8 mouse cellular contexts compared by ENCODE assay signal in genomic region chr7:17060031-17060781, GRCm38 (mm10). TPM values are rescaled to one million over a fixed set of nuclear protein-coding genes. Genes with fewer than 3 reads are reported as not detected.
A peak's percentile ranks its signal among the peaks of the same experiment; 100 is the strongest.
DNase-seq lines count a peak whose midpoint lies in the region; ATAC-seq and TF ChIP-seq lines count a peak whose summit lies in the region.

No protein-coding gene starts in this region.

- peak; percentile 86 for DNase-seq in cerebellum, adult 11 months
- DNase-seq in kidney, postnatal 14 days = peak; percentile 98
- peak; percentile 63 to 84 (median 73) for DNase-seq in liver, embryonic 14.5 days (ENCODE audit: low read depth in 3 of 3, low spot score in 3 of 3)

- peak overlapping the region; percentile 92 for H3K4me2 ChIP-seq in heart, embryonic 13.5 days
- peak overlapping the region; percentile 55 for H3K4me2 ChIP-seq in liver, embryonic 14.5 days (ENCODE audit: low read depth)
- peak overlapping the region; percentile 23; the same call in 1 of the 2 replicates for H3K4me2 ChIP-seq in neural tube, embryonic 14.5 days (ENCODE audit: low read depth, low read length)

- WGBS in heart, embryonic 13.5 days = 23% methylated on average over 9 of the region's 9 CpGs
- 26% methylated on average over 9 of the region's 9 CpGs for WGBS in liver, embryonic 14.5 days (ENCODE audit: insufficient replicate concordance)
- WGBS in neural tube, embryonic 14.5 days = 32% methylated on average over 9 of the region's 9 CpGs

- H3K27me3 ChIP-seq in heart, embryonic 13.5 days (replicated peaks) = no peaks in the 10 kb centered on the region
- no peaks in the 10 kb centered on the region; the same call in 1 of the 2 replicates for H3K27me3 ChIP-seq in liver, embryonic 14.5 days (ENCODE audit: control insufficient read depth, insufficient read depth, low read length)
- H3K27me3 ChIP-seq in neural tube, embryonic 14.5 days (ENCODE audit: control insufficient read depth, insufficient read depth, low read length) = no peaks in the 10 kb centered on the region
- H3K27me3 ChIP-seq in testis, adult 2 months (ENCODE audit: control insufficient read depth, insufficient read depth, low read length) = no peaks in the 10 kb centered on the region

- peak; percentile 58 for TF ChIP-seq EP300 in liver, embryonic 14.5 days (IDR thresholded peaks at IDR 0.05; ENCODE audit: low read depth)

- H3K27ac ChIP-seq in heart, embryonic 13.5 days (replicated peaks) = peak overlapping the region; percentile 99
- peak overlapping the region; percentile 99 for H3K27ac ChIP-seq in liver, embryonic 14.5 days
- H3K27ac ChIP-seq in neural tube, embryonic 14.5 days (ENCODE audit: low read depth, low read length) = peak overlapping the region; percentile 34; the same call in 1 of the 2 replicates
- H3K27ac ChIP-seq in testis, adult 2 months (ENCODE audit: control insufficient read depth, insufficient read depth, low read depth, low read length) = peak overlapping the region; percentile 61

- peak overlapping the region; percentile 93 for H3K9ac ChIP-seq in heart, embryonic 13.5 days
- peak overlapping the region; percentile 65 for H3K9ac ChIP-seq in liver, embryonic 14.5 days (replicated peaks)
- H3K9ac ChIP-seq in neural tube, embryonic 14.5 days (replicated peaks; ENCODE audit: low read depth, low read length) = 0 out of 2 replicates have a peak overlapping the region, but pooled peaks have one; percentile 7

- peaks cover 5% of the 10 kb centered on the region for H3K36me3 ChIP-seq in heart, embryonic 13.5 days
- no peaks in the 10 kb centered on the region for H3K36me3 ChIP-seq in liver, embryonic 14.5 days (replicated peaks; ENCODE audit: control insufficient read depth, insufficient read depth, low read depth)
- H3K36me3 ChIP-seq in neural tube, embryonic 14.5 days (ENCODE audit: control insufficient read depth, insufficient read depth, low read length) = no peaks in the 10 kb centered on the region
- H3K36me3 ChIP-seq in testis, adult 2 months (ENCODE audit: control insufficient read depth, insufficient read depth, low read length) = no peaks in the 10 kb centered on the region

- peak overlapping the region; percentile 78 for H3K4me3 ChIP-seq in heart, embryonic 13.5 days
- peak overlapping the region in 1 of 2 experiments; percentile 17; a peak in 1 of 4 replicates for H3K4me3 ChIP-seq in liver, embryonic 14.5 days (ENCODE audit: insufficient read depth in 1 of 2, low read depth in 2 of 2, low read length in 2 of 2)
- no peak overlapping the region for H3K4me3 ChIP-seq in neural tube, embryonic 14.5 days (ENCODE audit: low read depth, low read length)
- peak overlapping the region; percentile 9; the same call in 1 of the 2 replicates for H3K4me3 ChIP-seq in testis, adult 2 months (ENCODE audit: control insufficient read depth, low read depth, low read length)

- TF ChIP-seq POLR2A in testis, adult 2 months (IDR thresholded peaks at IDR 0.05; ENCODE audit: control insufficient read depth, low read depth, low read length) = no peak

- H3K4me1 ChIP-seq in heart, embryonic 13.5 days = peaks cover 75% of the 10 kb centered on the region
- peaks cover 49 to 56% of the 10 kb centered on the region in 2 experiments for H3K4me1 ChIP-seq in liver, embryonic 14.5 days (replicated peaks; ENCODE audit: control insufficient read depth in 2 of 2, insufficient read depth in 2 of 2, low read length in 1 of 2)
- peaks cover 27% of the 10 kb centered on the region; the same call in 1 of the 2 replicates for H3K4me1 ChIP-seq in neural tube, embryonic 14.5 days (ENCODE audit: control insufficient read depth, insufficient read depth, low read length)
- H3K4me1 ChIP-seq in testis, adult 2 months (ENCODE audit: control insufficient read depth, insufficient read depth, low read length) = peaks cover 46% of the 10 kb centered on the region

- no peak for TF ChIP-seq CTCF in liver, embryonic 14.5 days (IDR thresholded peaks at IDR 0.05; ENCODE audit: low read depth)
- TF ChIP-seq CTCF in testis, adult 2 months (IDR thresholded peaks at IDR 0.05; ENCODE audit: control insufficient read depth, insufficient read depth, insufficient replicate concordance, low read depth, low read length) = no peak

- no peak; the same call in 1 of the 2 replicates for ATAC-seq in cerebellum, adult (ENCODE audit: insufficient number of reproducible peaks, low FRiP score, low TSS enrichment)
- peak; percentile 58 for ATAC-seq in erythroid progenitor cell, adult 5-6 weeks (replicated peaks; ENCODE audit: low FRiP score, poor library complexity, severe bottlenecking)
- peak; percentile 7; the same call in 1 of the 2 replicates for ATAC-seq in heart, embryonic 13.5 days (ENCODE audit: extremely low read depth, insufficient number of reproducible peaks, low FRiP score, low TSS enrichment)
- ATAC-seq in liver, embryonic 14.5 days (ENCODE audit: insufficient read depth) = peak; percentile 49
- peak; percentile 15 for ATAC-seq in neural tube, embryonic 14.5 days (ENCODE audit: low read depth)

- no peaks in the 10 kb centered on the region for H3K9me3 ChIP-seq in heart, embryonic 13.5 days
- H3K9me3 ChIP-seq in liver, embryonic 14.5 days (ENCODE audit: control insufficient read depth, low read length) = no peaks in the 10 kb centered on the region
- H3K9me3 ChIP-seq in neural tube, embryonic 14.5 days (ENCODE audit: control insufficient read depth, low read length) = no peaks in the 10 kb centered on the region

RNA-seq across cellular contexts. Expression of gene Hif3a, which starts 2.0 kb away (rescaled TPM):
- 1.4 TPM in 1 of 2 replicates, not detected in the other for total RNA-seq in erythroid progenitor cell, adult 5-6 weeks (2015; ENCODE audit: low replicate concordance)
- total RNA-seq in erythroid progenitor cell, adult 5-6 weeks (2017; ENCODE audit: low replicate concordance) = 0.13 TPM in 1 of 2 replicates, not detected in the other
- 26.7 and 26.8 TPM in 2 replicates for polyA plus RNA-seq in heart, embryonic 13.5 days (2015; fragmentation: Nextera tagmentation; extraction: Ambion mirVana)
- polyA plus RNA-seq in liver, embryonic 14.5 days (2012; rRNA removed) = 9.8 and 12.2 TPM in 2 replicates
- polyA plus RNA-seq in liver, embryonic 14.5 days (2014; fragmentation: Nextera tagmentation; extraction: Ambion mirVana) = 22.8 and 23.9 TPM in 2 replicates
- polyA plus RNA-seq in neural tube, embryonic 14.5 days (2014; fragmentation: Nextera tagmentation; extraction: Ambion mirVana) = 2.7 and 4.4 TPM in 2 replicates
- polyA plus RNA-seq in testis, adult 2 months (2012; rRNA removed) = 4.4 and 6.9 TPM in 2 replicates

RNA-seq across cellular contexts. Expression of gene Psg16, which starts 13.6 kb away (rescaled TPM):
- 0.72 TPM in 1 of 2 replicates, not detected in the other for total RNA-seq in erythroid progenitor cell, adult 5-6 weeks (2015; ENCODE audit: low replicate concordance)
- total RNA-seq in erythroid progenitor cell, adult 5-6 weeks (2017; ENCODE audit: low replicate concordance) = not detected in 2 replicates
- polyA plus RNA-seq in heart, embryonic 13.5 days (2015; fragmentation: Nextera tagmentation; extraction: Ambion mirVana) = 0.10 TPM in 1 of 2 replicates, not detected in the other
- 0.02 and 0.18 TPM in 2 replicates for polyA plus RNA-seq in liver, embryonic 14.5 days (2012; rRNA removed)
- 0.08 TPM in 2 replicates for polyA plus RNA-seq in liver, embryonic 14.5 days (2014; fragmentation: Nextera tagmentation; extraction: Ambion mirVana)
- 3.7 and 4.0 TPM in 2 replicates for polyA plus RNA-seq in neural tube, embryonic 14.5 days (2014; fragmentation: Nextera tagmentation; extraction: Ambion mirVana)
- polyA plus RNA-seq in testis, adult 2 months (2012; rRNA removed) = 0.16 and 0.19 TPM in 2 replicates

RNA-seq across cellular contexts. Expression of gene Ppp5c, which starts 32.5 kb away (rescaled TPM):
- 22.6 and 26.3 TPM in 2 replicates for total RNA-seq in erythroid progenitor cell, adult 5-6 weeks (2015; ENCODE audit: low replicate concordance)
- 20.7 and 20.9 TPM in 2 replicates for total RNA-seq in erythroid progenitor cell, adult 5-6 weeks (2017; ENCODE audit: low replicate concordance)
- polyA plus RNA-seq in heart, embryonic 13.5 days (2015; fragmentation: Nextera tagmentation; extraction: Ambion mirVana) = 82.3 and 94.0 TPM in 2 replicates
- polyA plus RNA-seq in liver, embryonic 14.5 days (2012; rRNA removed) = 61.7 and 68.3 TPM in 2 replicates
- polyA plus RNA-seq in liver, embryonic 14.5 days (2014; fragmentation: Nextera tagmentation; extraction: Ambion mirVana) = 38.5 and 42.8 TPM in 2 replicates
- 121 TPM in 2 replicates for polyA plus RNA-seq in neural tube, embryonic 14.5 days (2014; fragmentation: Nextera tagmentation; extraction: Ambion mirVana)
- 80.7 and 84.7 TPM in 2 replicates for polyA plus RNA-seq in testis, adult 2 months (2012; rRNA removed)

Comparison
In these comparisons a context has a peak if more than half of its experiments do, and no peak if none do; other contexts are left out.
1. H3K27ac ChIP-seq: peak in every context shown above with its lines; median percentile 99 in heart, embryonic 13.5 days; 99 in liver, embryonic 14.5 days; 61 in testis, adult 2 months; 34 in neural tube, embryonic 14.5 days.
2. H3K4me2 ChIP-seq: peak in every context shown above with its lines; median percentile 92 in heart, embryonic 13.5 days; 55 in liver, embryonic 14.5 days; 23 in neural tube, embryonic 14.5 days.
3. H3K9ac ChIP-seq: peak in every context shown above with its lines; median percentile 93 in heart, embryonic 13.5 days; 65 in liver, embryonic 14.5 days; 7 in neural tube, embryonic 14.5 days.